Mouse (Mus musculus): ENCODE measurements around the gene Neurl1a. TPM values are rescaled to one million over a fixed set of nuclear protein-coding genes. Genes with fewer than 3 reads are reported as not detected.

Neurl1a gene
- polyA plus RNA-seq, 1 experiment from 2014 or later: 6.4 TPM

- Histone ChIP-seq H3K4me1 (peaks cover 9% of the 10 kb centered on the region), H3K36me3 (replicated peaks) (peaks cover 44% of the 10 kb centered on the region), H3K27me3 (replicated peaks; ENCODE audit: low read depth, poor library complexity, severe bottlenecking) (no peaks in the 10 kb centered on the region), H3K9me3 (no peaks in the 10 kb centered on the region), H3K27ac (replicated peaks) (no peak overlapping the region), H3K4me3 (no peak overlapping the region)
- WGBS: 45% methylated on average over 11 of the region's 11 CpGs
- DNase-seq (ENCODE audit: low spot score): peak; percentile 79
These were observed 85.9 kb downstream of the Neurl1a start for GRCm38 (mm10) chr19:47264322-47265092.

GRCm38 (mm10) chr19:47266070-47266801 lies 87.6 kb downstream of the Neurl1a start:
- no peaks in the 10 kb centered on the region for H3K9me3 ChIP-seq
- H3K4me3 ChIP-seq: no peak overlapping the region
- H3K36me3 ChIP-seq (replicated peaks): peaks cover 61% of the 10 kb centered on the region
- no peak overlapping the region for H3K27ac ChIP-seq (replicated peaks)
- 92% methylated on average over 18 of the region's 18 CpGs for WGBS
- H3K4me1 ChIP-seq: peaks cover 4% of the 10 kb centered on the region; the same call in 1 of the 2 replicates
- no peak for DNase-seq (ENCODE audit: low spot score)
- no peaks in the 10 kb centered on the region for H3K27me3 ChIP-seq (replicated peaks; ENCODE audit: low read depth, poor library complexity, severe bottlenecking)

GRCm38 (mm10) chr19:47267066-47267465 lies 88.4 kb downstream of the Neurl1a start:
- Histone ChIP-seq H3K27ac (replicated peaks) (no peak overlapping the region), H3K27me3 (replicated peaks; ENCODE audit: low read depth, poor library complexity, severe bottlenecking) (no peaks in the 10 kb centered on the region), H3K4me1 (peaks cover 4% of the 10 kb centered on the region; the same call in 1 of the 2 replicates), H3K9me3 (no peaks in the 10 kb centered on the region), H3K36me3 (replicated peaks) (peaks cover 69% of the 10 kb centered on the region), H3K4me3 (no peak overlapping the region)
- no peak for DNase-seq (ENCODE audit: low spot score)
- WGBS: 92% methylated on average over 21 of the region's 21 CpGs

DNA sequence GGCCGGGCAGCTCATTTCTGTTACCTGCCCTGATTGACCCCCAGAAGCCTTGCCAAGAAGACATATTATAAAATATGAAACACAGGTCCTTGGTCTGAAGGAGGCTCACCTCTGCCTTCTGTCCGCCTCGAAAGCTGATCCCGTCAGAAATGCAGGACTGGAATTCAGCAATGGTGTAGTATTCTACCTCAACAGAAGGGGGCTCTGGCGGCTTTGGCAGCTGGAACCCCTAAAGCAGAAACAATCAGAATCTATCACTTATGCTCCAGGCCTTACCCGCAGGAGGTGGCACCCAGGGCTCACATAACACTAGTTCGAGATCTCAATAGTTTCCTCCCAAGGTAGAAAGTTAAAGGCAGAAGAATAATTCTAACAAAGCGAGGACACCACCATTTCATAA lies 91.1 kb downstream of the Neurl1a start:
- H3K27me3 ChIP-seq (replicated peaks; ENCODE audit: low read depth, poor library complexity, severe bottlenecking): no peaks in the 10 kb centered on the region
- H3K4me3 ChIP-seq: no peak overlapping the region
- H3K27ac ChIP-seq (replicated peaks): no peak overlapping the region
- H3K4me1 ChIP-seq: no peaks in the 10 kb centered on the region
- DNase-seq (ENCODE audit: low spot score): peak; percentile 50
- peaks cover 94% of the 10 kb centered on the region for H3K36me3 ChIP-seq (replicated peaks)
- H3K9me3 ChIP-seq: no peaks in the 10 kb centered on the region
- WGBS: 49% methylated on average over 8 of the region's 8 CpGs

DNA sequence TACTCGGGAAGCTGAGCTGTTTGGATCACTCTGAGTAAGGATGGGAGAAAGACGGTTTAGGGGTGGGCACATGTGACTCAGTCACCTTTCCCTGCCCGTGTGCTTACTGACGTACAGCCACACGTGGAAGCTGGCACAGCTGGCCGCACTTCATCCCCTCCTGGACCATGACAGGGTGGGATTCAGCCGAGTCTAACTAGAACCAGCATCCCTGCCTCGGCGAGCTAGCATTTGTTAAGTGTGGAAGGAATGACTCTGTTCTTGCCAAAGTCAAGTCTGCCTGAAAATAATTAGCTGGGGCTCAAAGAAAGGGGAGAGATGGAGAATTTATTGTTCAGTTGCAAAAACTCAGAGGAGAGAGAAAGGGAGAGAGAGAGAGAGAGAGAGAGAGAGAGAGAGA lies 91.9 kb downstream of the Neurl1a start:
- WGBS: 83% methylated on average over 9 of the region's 9 CpGs
- Histone ChIP-seq H3K27me3 (replicated peaks; ENCODE audit: low read depth, poor library complexity, severe bottlenecking) (no peaks in the 10 kb centered on the region), H3K36me3 (replicated peaks) (peaks cover 98% of the 10 kb centered on the region), H3K27ac (replicated peaks) (no peak overlapping the region), H3K4me1 (no peaks in the 10 kb centered on the region), H3K9me3 (no peaks in the 10 kb centered on the region), H3K4me3 (no peak overlapping the region)
- DNase-seq (ENCODE audit: low spot score): no peak

DNA sequence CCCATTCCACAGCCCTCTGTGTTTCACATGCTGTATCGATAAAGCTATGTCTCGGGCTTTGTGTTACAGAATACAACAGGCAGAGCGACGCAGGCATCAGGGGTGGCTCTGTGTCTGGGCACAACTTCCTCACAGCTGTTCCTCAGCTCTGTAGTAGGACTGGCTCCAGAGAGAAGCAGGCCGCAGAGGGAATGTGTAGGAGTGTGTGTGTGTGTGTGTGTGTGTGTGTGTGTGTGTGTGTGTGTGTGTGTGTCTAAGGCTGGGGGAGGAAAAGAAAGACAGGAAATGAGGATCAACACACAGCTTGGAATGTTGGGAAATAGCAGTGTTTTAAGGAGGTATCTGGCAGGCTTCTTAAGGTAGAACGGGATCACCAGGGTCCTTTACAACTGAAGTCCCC lies 98.1 kb downstream of the Neurl1a start:
- Histone ChIP-seq H3K27ac (replicated peaks) (no peak overlapping the region), H3K36me3 (replicated peaks) (peaks cover 97% of the 10 kb centered on the region), H3K4me1 (peaks cover 6% of the 10 kb centered on the region; the same call in 1 of the 2 replicates), H3K9me3 (no peaks in the 10 kb centered on the region; the same call in 1 of the 2 replicates), H3K27me3 (replicated peaks; ENCODE audit: low read depth, poor library complexity, severe bottlenecking) (no peaks in the 10 kb centered on the region), H3K4me3 (no peak overlapping the region)
- WGBS: 83% methylated on average over 6 of the region's 6 CpGs
- DNase-seq (ENCODE audit: low spot score): no peak

GRCm38 (mm10) chr19:47279372-47279771 lies 100.8 kb downstream of the Neurl1a start:
- Histone ChIP-seq H3K4me1 (peaks cover 6% of the 10 kb centered on the region; the same call in 1 of the 2 replicates), H3K4me3 (no peak overlapping the region), H3K36me3 (replicated peaks) (peaks cover 99% of the 10 kb centered on the region), H3K9me3 (no peaks in the 10 kb centered on the region; the same call in 1 of the 2 replicates), H3K27me3 (replicated peaks; ENCODE audit: low read depth, poor library complexity, severe bottlenecking) (no peaks in the 10 kb centered on the region), H3K27ac (replicated peaks) (no peak overlapping the region)
- 84% methylated on average over 4 of the region's 4 CpGs for WGBS
- DNase-seq (ENCODE audit: low spot score): no peak

- WGBS: 88% methylated on average over 15 of the region's 15 CpGs
- Histone ChIP-seq H3K27me3 (replicated peaks; ENCODE audit: low read depth, poor library complexity, severe bottlenecking) (no peaks in the 10 kb centered on the region), H3K4me3 (no peak overlapping the region), H3K4me1 (peaks cover 6% of the 10 kb centered on the region; the same call in 1 of the 2 replicates), H3K9me3 (no peaks in the 10 kb centered on the region; the same call in 1 of the 2 replicates), H3K36me3 (replicated peaks) (peaks cover 99% of the 10 kb centered on the region), H3K27ac (replicated peaks) (no peak overlapping the region)
- no peak for DNase-seq (ENCODE audit: low spot score)
These were observed 101.3 kb downstream of the Neurl1a start for GRCm38 (mm10) chr19:47279788-47280532.

- 82% methylated on average over 9 of the region's 9 CpGs for WGBS
- H3K27ac ChIP-seq (replicated peaks): 0 out of 2 replicates have a peak overlapping the region, but pooled peaks have one; percentile 21
- no peaks in the 10 kb centered on the region; the same call in 1 of the 2 replicates for H3K9me3 ChIP-seq
- H3K27me3 ChIP-seq (replicated peaks; ENCODE audit: low read depth, poor library complexity, severe bottlenecking): no peaks in the 10 kb centered on the region
- no peak for DNase-seq (ENCODE audit: low spot score)
- H3K4me3 ChIP-seq: no peak overlapping the region
- H3K36me3 ChIP-seq (replicated peaks): peaks cover 99% of the 10 kb centered on the region
- peaks cover 10% of the 10 kb centered on the region for H3K4me1 ChIP-seq
These were observed 102.3 kb downstream of the Neurl1a start for GRCm38 (mm10) chr19:47280894-47281293.

GRCm38 (mm10) chr19:47282050-47282454 lies 103.4 kb downstream of the Neurl1a start:
- H3K36me3 ChIP-seq (replicated peaks): peaks cover 99% of the 10 kb centered on the region
- no peaks in the 10 kb centered on the region for H3K9me3 ChIP-seq
- 86% methylated on average over 6 of the region's 6 CpGs for WGBS
- DNase-seq (ENCODE audit: low spot score): no peak
- no peak overlapping the region for H3K4me3 ChIP-seq
- peaks cover 21% of the 10 kb centered on the region for H3K4me1 ChIP-seq
- H3K27ac ChIP-seq (replicated peaks): peak overlapping the region; percentile 11; the same call in 1 of the 2 replicates
- no peaks in the 10 kb centered on the region for H3K27me3 ChIP-seq (replicated peaks; ENCODE audit: low read depth, poor library complexity, severe bottlenecking)

DNA sequence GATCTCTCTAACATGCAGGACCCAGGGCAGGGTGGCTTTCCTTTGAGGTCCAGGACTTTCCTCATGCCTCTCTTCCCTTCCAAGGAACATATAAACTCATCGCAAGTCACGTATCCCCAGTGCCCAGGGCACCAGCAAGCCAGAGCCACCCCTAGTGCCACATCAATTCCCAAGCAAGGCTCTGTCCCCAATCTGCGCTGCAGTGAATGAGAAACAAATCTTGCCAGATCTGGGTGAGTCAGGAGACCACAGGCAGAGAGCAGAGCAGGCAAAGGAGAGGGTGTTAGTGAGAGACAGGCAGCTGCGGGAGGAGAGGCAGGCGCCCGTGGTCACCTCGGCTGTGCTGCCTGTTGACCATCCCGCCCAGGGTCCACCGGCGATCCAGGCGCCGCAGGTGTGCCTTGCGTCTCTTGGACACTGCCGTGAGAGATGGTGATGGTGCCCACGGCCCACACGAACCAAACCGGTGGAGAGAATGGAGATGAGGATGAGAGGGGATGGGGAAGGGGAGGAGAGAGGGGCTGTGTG lies 104.1 kb downstream of the Neurl1a start:
- Histone ChIP-seq H3K27me3 (replicated peaks; ENCODE audit: low read depth, poor library complexity, severe bottlenecking) (no peaks in the 10 kb centered on the region), H3K4me1 (peaks cover 28% of the 10 kb centered on the region), H3K27ac (replicated peaks) (no peak overlapping the region), H3K4me3 (no peak overlapping the region), H3K36me3 (replicated peaks) (peaks cover 93% of the 10 kb centered on the region), H3K9me3 (no peaks in the 10 kb centered on the region)
- DNase-seq (ENCODE audit: low spot score): no peak
- WGBS: 95% methylated on average over 17 of the region's 17 CpGs

DNA sequence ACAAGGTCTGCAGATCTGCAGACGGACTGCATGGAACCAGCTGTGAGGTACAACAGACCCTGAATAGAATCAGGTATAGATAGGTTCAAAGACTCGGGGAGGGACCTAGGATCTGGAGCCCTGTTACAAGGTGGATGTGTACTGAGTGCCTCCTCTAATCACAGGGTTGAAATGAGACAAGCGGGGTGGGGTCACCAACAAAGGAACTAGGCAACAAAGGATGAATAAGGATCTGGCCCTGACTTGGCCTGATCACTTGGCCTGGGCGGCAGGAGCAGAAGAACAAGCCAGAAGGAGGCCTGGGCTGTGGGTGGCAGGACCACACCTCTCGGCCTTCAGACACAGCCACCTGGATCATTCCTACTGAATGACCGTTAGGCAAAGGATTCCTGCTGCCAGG lies 107.0 kb downstream of the Neurl1a start:
- 81% methylated on average over 6 of the region's 6 CpGs for WGBS
- Histone ChIP-seq H3K27ac (replicated peaks) (peak overlapping the region; percentile 14; the same call in 1 of the 2 replicates), H3K4me3 (no peak overlapping the region), H3K36me3 (replicated peaks) (peaks cover 93% of the 10 kb centered on the region), H3K4me1 (peaks cover 53% of the 10 kb centered on the region), H3K9me3 (no peaks in the 10 kb centered on the region), H3K27me3 (replicated peaks; ENCODE audit: low read depth, poor library complexity, severe bottlenecking) (no peaks in the 10 kb centered on the region)
- no peak for DNase-seq (ENCODE audit: low spot score)
